Mouse (Mus musculus): ENCODE data around the gene Gcsh. TPM values are rescaled to one million over a fixed set of nuclear protein-coding genes. Genes with fewer than 3 reads are reported as not detected.

The Gcsh gene
- total and polyA plus RNA-seq, 3 experiments: 34.8 to 55.1 (median 51.2) TPM

GRCm38 (mm10) chr8:116943161-116943554, 50.2 kb downstream of the Gcsh start, which contains the start of gene Atmin:
TSS of gene Atmin (plus strand) at chr8:116943393.
- Histone ChIP-seq H3K4me1 (ENCODE audit: control insufficient read depth, insufficient read depth, low read length) (peaks cover 8% of the 10 kb centered on the region), H3K36me3 (ENCODE audit: control insufficient read depth, insufficient read depth, low read length) (no peaks in the 10 kb centered on the region), H3K4me3 (peak within 1 kb of the TSS; percentile 85), H3K27me3 (ENCODE audit: control insufficient read depth, insufficient read depth, low read length) (no peaks in the 10 kb centered on the region), H3K79me2 (replicated peaks; ENCODE audit: control insufficient read depth, insufficient read depth, low read length) (peaks cover 4% of the 10 kb centered on the region), H3K9ac (ENCODE audit: low read depth, low read length) (peak within 1 kb of the TSS; percentile 95), H3K27ac (peak within 1 kb of the TSS; percentile 75)
- intact Hi-C loops (cut with DNase I): loop anchor here (1.0 to 5.0 kb wide), 3 partner anchors 22 to 534 kb away; partner anchors contain the start of genes Cenpn and Cmc2
- peak; percentile 86 for TF ChIP-seq CTCF (IDR thresholded peaks at IDR 0.05)
- 0 out of 2 replicates have a peak, but pooled peaks have one; percentile 13 for TF ChIP-seq POLR2A (IDR thresholded peaks at IDR 0.05; ENCODE audit: insufficient read depth, low read depth, low read length)
- no peak for TF ChIP-seq EP300 (IDR thresholded peaks at IDR 0.05; ENCODE audit: insufficient read depth, low read depth, low read length)
- under 1% methylated on average over 46 of the region's 46 CpGs for WGBS
- DNase-seq: peak; percentile 90 to 91

- H3K36me3 ChIP-seq (ENCODE audit: control insufficient read depth, insufficient read depth, low read length): no peaks in the 10 kb centered on the region
- intact Hi-C loops (cut with DNase I): loop anchor here (1.0 to 5.0 kb wide), 3 partner anchors 21 to 535 kb away; partner anchors contain the start of genes Cenpn and Cmc2
- peaks cover 7% of the 10 kb centered on the region for H3K4me1 ChIP-seq (ENCODE audit: control insufficient read depth, insufficient read depth, low read length)
- H3K9ac ChIP-seq (ENCODE audit: low read depth, low read length): no peak overlapping the region
- H3K4me3 ChIP-seq: no peak overlapping the region
- H3K27me3 ChIP-seq (ENCODE audit: control insufficient read depth, insufficient read depth, low read length): no peaks in the 10 kb centered on the region
- 65% methylated on average over 12 of the region's 12 CpGs for WGBS
- no peak for DNase-seq
- peaks cover 3% of the 10 kb centered on the region for H3K79me2 ChIP-seq (replicated peaks; ENCODE audit: control insufficient read depth, insufficient read depth, low read length)
- H3K27ac ChIP-seq: no peak overlapping the region
- TF ChIP-seq CTCF (IDR thresholded peaks at IDR 0.05): no peak
- no peak for TF ChIP-seq POLR2A (IDR thresholded peaks at IDR 0.05; ENCODE audit: insufficient read depth, low read depth, low read length)
- no peak for TF ChIP-seq EP300 (IDR thresholded peaks at IDR 0.05; ENCODE audit: insufficient read depth, low read depth, low read length)
Observed at GRCm38 (mm10) chr8:116942284-116943058, 50.9 kb downstream of the Gcsh start.

- no peak for DNase-seq
- Histone ChIP-seq H3K79me2 (replicated peaks; ENCODE audit: control insufficient read depth, insufficient read depth, low read length) (no peaks in the 10 kb centered on the region), H3K4me3 (no peak overlapping the region), H3K27ac (no peak overlapping the region), H3K36me3 (ENCODE audit: control insufficient read depth, insufficient read depth, low read length) (no peaks in the 10 kb centered on the region), H3K9ac (ENCODE audit: low read depth, low read length) (no peak overlapping the region), H3K4me1 (ENCODE audit: control insufficient read depth, insufficient read depth, low read length) (no peaks in the 10 kb centered on the region), H3K27me3 (ENCODE audit: control insufficient read depth, insufficient read depth, low read length) (no peaks in the 10 kb centered on the region)
- 89% methylated on average over 6 of the region's 6 CpGs for WGBS
- TF ChIP-seq CTCF (IDR thresholded peaks at IDR 0.05) (no peak), POLR2A (IDR thresholded peaks at IDR 0.05; ENCODE audit: insufficient read depth, low read depth, low read length) (no peak), EP300 (IDR thresholded peaks at IDR 0.05; ENCODE audit: insufficient read depth, low read depth, low read length) (no peak)
- intact Hi-C loops (cut with DNase I): no loop called here
Observed at GRCm38 (mm10) chr8:116935506-116935905, 57.8 kb downstream of the Gcsh start.

- Histone ChIP-seq H3K27me3 (ENCODE audit: control insufficient read depth, insufficient read depth, low read length) (no peaks in the 10 kb centered on the region), H3K4me3 (no peak overlapping the region), H3K27ac (no peak overlapping the region), H3K9ac (ENCODE audit: low read depth, low read length) (no peak overlapping the region), H3K36me3 (ENCODE audit: control insufficient read depth, insufficient read depth, low read length) (no peaks in the 10 kb centered on the region), H3K79me2 (replicated peaks; ENCODE audit: control insufficient read depth, insufficient read depth, low read length) (no peaks in the 10 kb centered on the region), H3K4me1 (ENCODE audit: control insufficient read depth, insufficient read depth, low read length) (no peaks in the 10 kb centered on the region)
- TF ChIP-seq CTCF (IDR thresholded peaks at IDR 0.05): no peak
- no peak for TF ChIP-seq EP300 (IDR thresholded peaks at IDR 0.05; ENCODE audit: insufficient read depth, low read depth, low read length)
- no peak for TF ChIP-seq POLR2A (IDR thresholded peaks at IDR 0.05; ENCODE audit: insufficient read depth, low read depth, low read length)
- intact Hi-C loops (cut with DNase I): no loop called here
- 93% methylated on average over 4 of the region's 4 CpGs for WGBS
- DNase-seq: no peak
Observed at GRCm38 (mm10) chr8:116934976-116935375, 58.4 kb downstream of the Gcsh start.

Other genes with a start within 250 kb of the Gcsh start
- 10 to 100 TPM; 65.8 to 79.2 TPM for gene Cmc2, start 72.1 kb downstream of the Gcsh start, total RNA-seq (2021)
- gene Cmc2, start 72.1 kb downstream of the Gcsh start, polyA plus RNA-seq (2012; rRNA removed): 30.0 and 46.1 TPM in 2 replicates
- under 1 TPM; 0.37 to 0.89 TPM for gene Cenpn, start 71.8 kb downstream of the Gcsh start, total RNA-seq (2021)
- 0.74 and 1.3 TPM in 2 replicates for gene Cenpn, start 71.8 kb downstream of the Gcsh start, polyA plus RNA-seq (2012; rRNA removed)
- 10 to 100 TPM; 14.4 to 16.5 TPM for gene Atmin, start 50.1 kb downstream of the Gcsh start, total RNA-seq (2021)
- 9.3 and 14.5 TPM in 2 replicates for gene Atmin, start 50.1 kb downstream of the Gcsh start, polyA plus RNA-seq (2012; rRNA removed)
- under 1 TPM; 0.44 to 0.68 TPM for gene 1700030J22Rik, start 14.6 kb downstream of the Gcsh start, total RNA-seq (2021)
- gene 1700030J22Rik, start 14.6 kb downstream of the Gcsh start, polyA plus RNA-seq (2012; rRNA removed): 0.35 and 0.41 TPM in 2 replicates
- gene Pkd1l2, start 88.9 kb upstream of the Gcsh start, total RNA-seq (2021): not detected
- gene Pkd1l2, start 88.9 kb upstream of the Gcsh start, polyA plus RNA-seq (2012; rRNA removed): 0.06 TPM in 1 of 2 replicates, not detected in the other
- gene Bco1, start 102.3 kb upstream of the Gcsh start, total RNA-seq (2021): not detected
- 0.06 TPM in 1 of 2 replicates, not detected in the other for gene Bco1, start 102.3 kb upstream of the Gcsh start, polyA plus RNA-seq (2012; rRNA removed)
- 1 to 10 TPM; 4.2 to 5.2 TPM for gene Gan, start 164.6 kb upstream of the Gcsh start, total RNA-seq (2021)
- gene Gan, start 164.6 kb upstream of the Gcsh start, polyA plus RNA-seq (2012; rRNA removed): 1.7 and 2.6 TPM in 2 replicates